Mouse (Mus musculus) hindbrain, embryonic 15.5 days (tissue): ENCODE data around the gene Npl. TPM values are rescaled to one million over a fixed set of nuclear protein-coding genes. Genes with fewer than 3 reads are reported as not detected.
A peak's percentile ranks its signal among the peaks of the same experiment; 100 is the strongest.
"Not testable (repeated sequence)": the region's sequence is repeated elsewhere in the genome, so short reads cannot be mapped to it uniquely, and the experiment has no call there.

ENCODE experiments used
- ATAC-seq: fragments of 200-750 bp; cut with Nextera tagmentation; 2 replicates; pipeline ENCODE4 v1.8.0; 2017; ENCODE audit warnings: low read depth, moderate number of reproducible peaks, moderate TSS enrichment; ENCODE audit not compliant: low FRiP score
- H3K27ac ChIP-seq: fragments of 300-500 bp; sonication (generic); replicated peaks from 2 replicates; pipeline ENCODE4 v1.5.1; 2015; ENCODE audit warnings: mild to moderate bottlenecking, inconsistent platforms
- H3K27me3 ChIP-seq: fragments of 300-500 bp; sonication (generic); 2 replicates; pipeline ENCODE4 v1.6.1; 2015; ENCODE audit warnings: control low read depth, inconsistent platforms
- H3K36me3 ChIP-seq: fragments of 300-500 bp; sonication (generic); 2 replicates; pipeline ENCODE4 v1.6.1; 2015; ENCODE audit warnings: control low read depth, inconsistent platforms
- H3K4me1 ChIP-seq: fragments of 300-500 bp; sonication (generic); replicated peaks from 2 replicates; pipeline ENCODE4 v1.6.1; 2015; ENCODE audit warnings: control low read depth, inconsistent platforms
- H3K4me2 ChIP-seq: fragments of 300-500 bp; sonication (generic); 2 replicates; pipeline ENCODE4 v1.6.1; 2015; ENCODE audit warnings: moderate library complexity, mild to moderate bottlenecking, inconsistent platforms
- H3K4me3 ChIP-seq: fragments of 300-500 bp; sonication (generic); 2 replicates; pipeline ENCODE4 v1.5.1; 2015; ENCODE audit warnings: mild to moderate bottlenecking, inconsistent platforms
- H3K9ac ChIP-seq: fragments of 300-500 bp; sonication (generic); 2 replicates; pipeline ENCODE4 v1.6.1; 2015; ENCODE audit warnings: inconsistent platforms
- H3K9me3 ChIP-seq: fragments of 300-500 bp; sonication (generic); 2 replicates; pipeline ENCODE4 v1.6.1; 2016; ENCODE audit warnings: control low read depth, inconsistent platforms
- WGBS: fragments of 180-500 bp; shearing (Covaris S2); methylation state at CpG from one replicate; pipeline ENCODE4 v1.1.7; 2015; 5-methylcytosine and 5-hydroxymethylcytosine counted together
- polyA plus RNA-seq: library from polyadenylated mRNA; unstranded; fragments of >200 nt; fragmentation: Nextera tagmentation; extraction: Ambion mirVana; gene quantifications from 2 replicates; pipeline ENCODE4 v1.2.1, GENCODE M21; 2015

Npl gene
- polyA plus RNA-seq, 1 experiment from 2014 or later, result 14.7 TPM

- H3K4me2 ChIP-seq, result no peak overlapping the region
- no peak for ATAC-seq
- no peak overlapping the region for H3K9ac ChIP-seq
- H3K27me3 ChIP-seq, result no peaks in the 10 kb centered on the region
- H3K4me3 ChIP-seq, result no peak overlapping the region
- H3K9me3 ChIP-seq, result no peaks in the 10 kb centered on the region
- H3K4me1 ChIP-seq, result no peaks in the 10 kb centered on the region
- H3K36me3 ChIP-seq, result no peaks in the 10 kb centered on the region
- H3K27ac ChIP-seq, result no peak overlapping the region
- WGBS, result 88% methylated on average over 9 of the region's 9 CpGs
Observed at GRCm38 (mm10) chr1:153500030-153500429, 49.8 kb downstream of the Npl start.

GRCm38 (mm10) chr1:153496030-153496429, 53.8 kb downstream of the Npl start:
- no peak for ATAC-seq

GRCm38 (mm10) chr1:153493931-153494330, 55.9 kb downstream of the Npl start:
- Histone ChIP-seq H3K27me3 (no peaks in the 10 kb centered on the region), H3K4me2 (no peak overlapping the region), H3K4me3 (no peak overlapping the region), H3K27ac (no peak overlapping the region), H3K36me3 (no peaks in the 10 kb centered on the region), H3K9ac (no peak overlapping the region), H3K9me3 (no peaks in the 10 kb centered on the region), H3K4me1 (no peaks in the 10 kb centered on the region)
- 23% methylated on average over 6 of the region's 6 CpGs for WGBS
- no peak for ATAC-seq

More at GRCm38 (mm10) chr1:153496030-153496429, 53.8 kb downstream of the Npl start:
- H3K4me1 ChIP-seq, result no peaks in the 10 kb centered on the region
- no peak overlapping the region for H3K4me2 ChIP-seq
- no peaks in the 10 kb centered on the region for H3K36me3 ChIP-seq
- H3K27ac ChIP-seq, result no peak overlapping the region
- H3K9ac ChIP-seq, result no peak overlapping the region
- no peak overlapping the region for H3K4me3 ChIP-seq
- no peaks in the 10 kb centered on the region for H3K27me3 ChIP-seq
- no peaks in the 10 kb centered on the region for H3K9me3 ChIP-seq
- 78% methylated on average over 3 of the region's 3 CpGs for WGBS

- H3K9ac ChIP-seq, result no peak overlapping the region
- 25% methylated on average over 4 of the region's 4 CpGs for WGBS
- H3K4me2 ChIP-seq, result no peak overlapping the region
Observed at GRCm38 (mm10) chr1:153493338-153493737, 56.5 kb downstream of the Npl start.

GRCm38 (mm10) chr1:153491822-153492221, 58.0 kb downstream of the Npl start:
- ATAC-seq, result no peak
- Histone ChIP-seq H3K4me2 (no peak overlapping the region), H3K36me3 (no peaks in the 10 kb centered on the region), H3K4me3 (no peak overlapping the region), H3K9me3 (no peaks in the 10 kb centered on the region), H3K27me3 (no peaks in the 10 kb centered on the region), H3K27ac (no peak overlapping the region), H3K4me1 (0 out of 2 replicates have a peak, but pooled peaks cover 4% of the 10 kb centered on the region), H3K9ac (no peak overlapping the region)
- WGBS, result 95% methylated on average over 1 of the region's 1 CpGs

More at GRCm38 (mm10) chr1:153493338-153493737, 56.5 kb downstream of the Npl start:
- Histone ChIP-seq H3K4me3 (no peak overlapping the region), H3K9me3 (no peaks in the 10 kb centered on the region), H3K36me3 (no peaks in the 10 kb centered on the region), H3K4me1 (no peaks in the 10 kb centered on the region), H3K27me3 (no peaks in the 10 kb centered on the region), H3K27ac (no peak overlapping the region)
- no peak for ATAC-seq

GRCm38 (mm10) chr1:153491345-153491744, 58.5 kb downstream of the Npl start:
- Histone ChIP-seq H3K36me3 (no peaks in the 10 kb centered on the region), H3K27me3 (no peaks in the 10 kb centered on the region), H3K27ac (no peak overlapping the region), H3K4me2 (no peak overlapping the region), H3K9me3 (no peaks in the 10 kb centered on the region), H3K9ac (no peak overlapping the region), H3K4me3 (no peak overlapping the region), H3K4me1 (peaks cover 5% of the 10 kb centered on the region; the same call in 1 of the 2 replicates)
- no peak for ATAC-seq
- 79% methylated on average over 2 of the region's 2 CpGs for WGBS

GRCm38 (mm10) chr1:153489963-153490362, 59.9 kb downstream of the Npl start:
- Histone ChIP-seq H3K9me3 (no peaks in the 10 kb centered on the region), H3K4me3 (no peak overlapping the region), H3K27me3 (no peaks in the 10 kb centered on the region), H3K4me2 (no peak overlapping the region), H3K9ac (no peak overlapping the region), H3K36me3 (no peaks in the 10 kb centered on the region), H3K4me1 (peaks cover 19% of the 10 kb centered on the region), H3K27ac (no peak overlapping the region)
- no peak for ATAC-seq
- WGBS, result 85% methylated on average over 4 of the region's 4 CpGs

- Histone ChIP-seq H3K36me3 (no peaks in the 10 kb centered on the region), H3K9me3 (no peaks in the 10 kb centered on the region), H3K27me3 (no peaks in the 10 kb centered on the region), H3K4me1 (peaks cover 23% of the 10 kb centered on the region), H3K27ac (no peak overlapping the region), H3K4me3 (no peak overlapping the region), H3K9ac (no peak overlapping the region), H3K4me2 (no peak overlapping the region)
- ATAC-seq, result no peak
- WGBS, result 46% methylated on average over 2 of the region's 2 CpGs
Observed at GRCm38 (mm10) chr1:153489540-153489939, 60.3 kb downstream of the Npl start.

- H3K36me3 ChIP-seq, result no peaks in the 10 kb centered on the region
- no peak overlapping the region for H3K9ac ChIP-seq
- no peaks in the 10 kb centered on the region for H3K27me3 ChIP-seq
- H3K27ac ChIP-seq, result no peak overlapping the region
- WGBS, result 46% methylated on average over 7 of the region's 7 CpGs
- no peak overlapping the region for H3K4me3 ChIP-seq
- H3K9me3 ChIP-seq, result no peaks in the 10 kb centered on the region
- no peak overlapping the region for H3K4me2 ChIP-seq
- H3K4me1 ChIP-seq, result peaks cover 27% of the 10 kb centered on the region
- ATAC-seq, result no peak
Observed at GRCm38 (mm10) chr1:153489132-153489531, 60.7 kb downstream of the Npl start.

GRCm38 (mm10) chr1:153487500-153487879, 62.4 kb downstream of the Npl start, which contains the start of gene Dhx9:
TSS of gene Dhx9 (minus strand) at chr1:153487660.
- H3K27me3 ChIP-seq, result no peaks in the 10 kb centered on the region
- ATAC-seq, result peak; percentile 92
- peak within 1 kb of the TSS; percentile 77 for H3K4me3 ChIP-seq
- peak within 1 kb of the TSS; percentile 92 for H3K27ac ChIP-seq
- H3K4me2 ChIP-seq, result peak within 1 kb of the TSS; percentile 90
- H3K9me3 ChIP-seq, result no peaks in the 10 kb centered on the region
- H3K9ac ChIP-seq, result peak within 1 kb of the TSS; percentile 92
- H3K36me3 ChIP-seq, result peaks cover under 1% of the 10 kb centered on the region; the same call in 1 of the 2 replicates
- peaks cover 29% of the 10 kb centered on the region for H3K4me1 ChIP-seq
- WGBS, result 0% methylated on average over 35 of the region's 35 CpGs

GRCm38 (mm10) chr1:153486767-153487499, 62.9 kb downstream of the Npl start:
- H3K9ac ChIP-seq, result peak overlapping the region; percentile 92
- peak; percentile 86 for ATAC-seq

GRCm38 (mm10) chr1:153486120-153486519, 63.7 kb downstream of the Npl start:
- peak overlapping the region; percentile 77 for H3K4me3 ChIP-seq

More at GRCm38 (mm10) chr1:153486767-153487499, 62.9 kb downstream of the Npl start:
- no peaks in the 10 kb centered on the region for H3K9me3 ChIP-seq
- peak overlapping the region; percentile 77 for H3K4me3 ChIP-seq
- no peaks in the 10 kb centered on the region for H3K27me3 ChIP-seq
- H3K36me3 ChIP-seq, result peaks cover 5% of the 10 kb centered on the region; the same call in 1 of the 2 replicates
- peak overlapping the region; percentile 92 for H3K27ac ChIP-seq
- peaks cover 29% of the 10 kb centered on the region for H3K4me1 ChIP-seq
- under 1% methylated on average over 60 of the region's 64 CpGs for WGBS
- H3K4me2 ChIP-seq, result peak overlapping the region; percentile 90

More at GRCm38 (mm10) chr1:153486120-153486519, 63.7 kb downstream of the Npl start:
- not testable (repeated sequence) for ATAC-seq, H3K27me3 ChIP-seq, H3K36me3 ChIP-seq, H3K27ac ChIP-seq, H3K9me3 ChIP-seq
- H3K4me1 ChIP-seq, result peaks cover 29% of the 10 kb centered on the region
- H3K9ac ChIP-seq, result peak overlapping the region; percentile 92
- H3K4me2 ChIP-seq, result peak overlapping the region; percentile 90
- 14% methylated on average over 6 of the region's 6 CpGs for WGBS
